Mouse (Mus musculus): Measurements from ENCODE around the gene Ranbp17. TPM values are rescaled to one million over a fixed set of nuclear protein-coding genes. Genes with fewer than 3 reads are reported as not detected.

The Ranbp17 gene
- polyA plus RNA-seq, 1 experiment from 2014 or later = 4.1 TPM

DNA sequence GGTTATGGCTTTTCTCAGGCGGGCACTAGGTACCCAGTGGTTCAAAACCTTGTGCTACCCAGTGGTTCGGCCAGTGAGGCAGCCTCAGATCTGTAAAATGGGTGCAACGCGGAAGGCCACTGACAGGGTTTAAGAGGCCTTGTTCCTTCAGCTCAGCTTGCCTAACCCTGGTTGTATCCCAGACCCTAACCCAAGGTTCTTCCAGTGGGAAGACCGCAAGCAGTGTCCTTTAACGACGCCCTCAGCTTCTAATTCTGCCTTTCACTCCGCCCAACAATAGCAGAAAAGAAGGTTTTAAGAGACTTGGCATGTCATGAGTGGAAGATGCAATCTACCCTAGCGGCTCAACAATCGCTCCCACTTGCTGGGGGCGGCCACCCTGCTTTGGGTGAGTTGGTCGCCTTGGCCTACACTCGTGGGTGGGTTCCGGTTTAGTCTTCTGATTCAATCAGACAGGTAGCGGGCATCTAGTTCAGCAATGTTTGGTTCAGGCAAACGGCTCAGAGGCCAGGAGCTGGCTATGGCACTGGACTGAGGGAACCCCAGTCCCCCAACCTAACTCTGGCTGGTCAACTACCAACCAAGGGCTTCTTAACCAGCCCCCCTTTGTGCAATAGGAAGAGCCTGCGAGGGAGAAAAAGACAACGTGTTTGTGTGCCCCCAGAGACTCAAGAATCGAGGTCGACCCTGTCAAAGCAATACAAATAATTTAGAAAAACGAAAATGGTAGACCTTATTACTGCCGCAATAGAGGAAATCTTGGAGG is 315.0 kb downstream of the Ranbp17 start:
- TF ChIP-seq CTCF (IDR thresholded peaks at IDR 0.05) = no peak
- DNase-seq (ENCODE audit: low read depth, low spot score) (no peak), ATAC-seq (no peak)
- CTCF ChIA-PET = no interaction called here
- POLR2A ChIA-PET = no interaction called here
- peaks cover 29% of the 10 kb centered on the region for H3K27me3 ChIP-seq
- in situ Hi-C loops (cut with MboI; ENCODE audit: low pct_unique_long_range_greater_than_20kb) = no loop called here

DNA sequence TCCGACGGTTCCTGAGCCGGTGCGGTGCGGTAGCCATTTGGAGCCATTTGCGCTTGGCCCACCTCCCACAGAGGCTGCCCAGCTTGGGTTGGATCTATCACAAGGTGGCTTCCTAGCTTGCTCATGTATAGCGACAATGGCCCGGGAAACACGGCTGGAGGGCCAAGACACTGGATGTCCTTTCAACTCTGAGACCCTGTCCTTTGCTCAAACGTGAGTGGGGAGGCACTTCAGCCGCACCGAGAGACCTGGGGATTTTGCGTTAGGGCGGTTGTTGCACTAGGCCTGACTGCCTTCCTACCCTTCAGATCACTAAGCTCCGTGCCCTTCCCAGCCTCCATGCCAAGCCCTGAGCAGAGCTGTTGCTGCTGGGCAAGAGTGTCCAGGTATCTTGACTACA is 315.9 kb downstream of the Ranbp17 start:
- ChIA-PET POLR2A (no interaction called here), CTCF (no interaction called here)
- in situ Hi-C loops (cut with MboI; ENCODE audit: low pct_unique_long_range_greater_than_20kb) = no loop called here
- DNase-seq (ENCODE audit: low read depth, low spot score) = no peak
- no peak for ATAC-seq
- no peak for TF ChIP-seq CTCF (IDR thresholded peaks at IDR 0.05)
- peaks cover 30% of the 10 kb centered on the region for H3K27me3 ChIP-seq

DNA sequence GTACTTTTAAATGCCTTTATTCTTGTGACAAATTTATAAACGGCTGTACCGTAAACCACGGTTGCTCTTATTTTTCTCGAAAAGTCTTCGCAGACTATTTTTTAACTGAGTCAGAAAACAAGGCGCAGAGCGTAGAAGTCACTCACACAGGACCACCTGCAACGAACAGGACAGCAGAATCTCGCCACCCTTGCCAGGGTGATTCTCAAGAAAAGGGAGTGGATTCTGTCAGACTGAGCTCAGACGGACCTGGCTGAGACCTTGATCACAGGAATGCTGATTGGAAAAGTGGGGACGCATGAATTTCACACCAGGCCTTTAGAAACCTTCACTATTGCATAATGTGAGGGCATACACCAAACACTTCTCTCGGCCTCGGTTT is 316.4 kb downstream of the Ranbp17 start:
- in situ Hi-C loops (cut with MboI; ENCODE audit: low pct_unique_long_range_greater_than_20kb) = no loop called here
- TF ChIP-seq CTCF (IDR thresholded peaks at IDR 0.05) = no peak

DNA sequence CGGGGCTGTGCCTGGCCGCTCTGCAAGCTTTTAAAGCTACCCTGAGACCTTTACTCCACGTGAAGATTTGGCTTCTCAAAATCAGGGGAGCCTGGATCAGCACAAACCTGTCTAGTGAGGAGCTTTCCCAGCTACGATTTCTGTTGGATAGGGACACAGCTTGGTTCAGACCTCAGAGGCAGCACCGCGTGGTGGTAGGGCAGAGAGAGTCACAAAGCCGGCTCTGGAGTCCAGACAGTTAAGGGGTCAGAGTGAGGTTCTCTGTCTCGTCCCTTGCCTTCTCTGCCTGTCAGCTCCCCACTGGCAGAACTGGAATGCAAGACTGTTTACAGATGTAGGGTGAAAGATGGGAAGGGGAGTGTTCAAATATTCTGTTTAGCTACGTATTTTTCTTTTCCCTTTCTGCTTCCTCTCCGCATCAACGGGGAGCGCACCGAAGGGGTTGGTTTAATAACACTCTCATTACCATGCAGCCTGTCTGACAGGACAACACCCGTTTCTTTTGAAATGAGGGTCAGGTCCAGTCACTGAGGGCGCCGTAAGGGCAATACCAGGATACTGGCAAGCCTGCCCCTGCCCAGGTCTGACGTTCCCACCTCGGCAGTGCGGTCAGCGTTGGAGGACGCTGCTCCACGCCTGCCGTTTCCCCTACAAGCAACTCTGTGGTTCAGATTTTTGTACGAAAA is 317.0 kb downstream of the Ranbp17 start:
- in situ Hi-C loops (cut with MboI; ENCODE audit: low pct_unique_long_range_greater_than_20kb) = no loop called here
- ATAC-seq = no peak
- CTCF ChIA-PET = no interaction called here
- TF ChIP-seq CTCF (IDR thresholded peaks at IDR 0.05) = no peak
- H3K27me3 ChIP-seq = peaks cover 32% of the 10 kb centered on the region
- POLR2A ChIA-PET = no interaction called here
- DNase-seq (ENCODE audit: low read depth, low spot score) = no peak

More for the DNA sequence above, 316.4 kb downstream of the Ranbp17 start:
- peaks cover 31% of the 10 kb centered on the region for H3K27me3 ChIP-seq
- no peak for DNase-seq (ENCODE audit: low read depth, low spot score)
- CTCF ChIA-PET = no interaction called here
- POLR2A ChIA-PET = no interaction called here
- ATAC-seq = no peak

DNA sequence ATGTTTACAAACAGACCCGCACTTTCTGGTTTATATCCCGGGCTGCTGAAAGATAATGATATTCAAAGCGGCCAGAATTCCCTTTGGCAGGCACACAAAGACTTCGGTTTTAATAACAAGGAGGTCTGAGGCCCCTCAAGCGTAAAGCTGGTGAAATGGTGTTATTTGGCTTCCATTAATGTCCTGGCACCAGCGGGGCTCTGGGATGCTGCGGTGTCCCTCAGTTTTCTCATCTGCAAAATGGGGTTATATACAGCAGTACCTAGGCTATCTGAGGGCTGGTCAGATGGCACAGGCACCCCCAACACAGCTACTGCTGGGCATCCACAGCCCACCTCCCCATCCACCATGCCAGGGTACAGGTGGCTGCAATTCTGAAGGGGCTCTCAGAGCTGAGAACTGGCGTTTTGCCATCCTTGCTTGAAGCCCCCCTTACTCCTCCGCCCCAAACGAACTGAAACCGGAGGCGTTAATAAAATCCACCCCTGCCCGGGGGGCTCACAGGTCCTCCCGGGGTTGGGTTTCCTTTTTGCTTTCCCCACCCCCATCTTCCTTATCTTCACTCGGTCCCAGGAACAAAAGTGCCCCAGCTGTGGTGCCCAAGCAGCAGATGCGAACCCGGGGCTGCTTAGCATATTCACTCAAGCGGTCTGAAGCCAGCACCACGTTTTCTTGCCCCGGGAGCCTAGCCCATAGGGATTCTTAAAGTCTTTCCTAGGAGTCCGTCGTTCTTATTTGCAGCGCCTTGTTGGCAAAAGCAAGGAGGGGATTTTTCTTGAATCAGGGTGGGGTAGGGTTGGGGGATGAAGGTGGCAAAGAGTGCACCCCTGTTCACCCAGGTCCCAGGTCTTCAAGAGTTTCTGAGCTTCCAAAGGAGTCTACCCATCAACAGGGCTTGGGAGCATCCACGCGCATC is 317.8 kb downstream of the Ranbp17 start:
- no peak for DNase-seq (ENCODE audit: low read depth, low spot score)
- TF ChIP-seq CTCF (IDR thresholded peaks at IDR 0.05) = no peak
- in situ Hi-C loops (cut with MboI; ENCODE audit: low pct_unique_long_range_greater_than_20kb) = no loop called here
- ChIA-PET POLR2A (no interaction called here), CTCF (no interaction called here)
- no peak for ATAC-seq
- peaks cover 28% of the 10 kb centered on the region for H3K27me3 ChIP-seq

GRCm38 (mm10) chr11:33195061-33195460 is 318.5 kb downstream of the Ranbp17 start:
- TF ChIP-seq CTCF (IDR thresholded peaks at IDR 0.05) = no peak
- CTCF ChIA-PET = no interaction called here
- in situ Hi-C loops (cut with MboI; ENCODE audit: low pct_unique_long_range_greater_than_20kb) = no loop called here
- peaks cover 21% of the 10 kb centered on the region for H3K27me3 ChIP-seq
- DNase-seq (ENCODE audit: low read depth, low spot score) (no peak), ATAC-seq (no peak)
- POLR2A ChIA-PET = no interaction called here

DNA sequence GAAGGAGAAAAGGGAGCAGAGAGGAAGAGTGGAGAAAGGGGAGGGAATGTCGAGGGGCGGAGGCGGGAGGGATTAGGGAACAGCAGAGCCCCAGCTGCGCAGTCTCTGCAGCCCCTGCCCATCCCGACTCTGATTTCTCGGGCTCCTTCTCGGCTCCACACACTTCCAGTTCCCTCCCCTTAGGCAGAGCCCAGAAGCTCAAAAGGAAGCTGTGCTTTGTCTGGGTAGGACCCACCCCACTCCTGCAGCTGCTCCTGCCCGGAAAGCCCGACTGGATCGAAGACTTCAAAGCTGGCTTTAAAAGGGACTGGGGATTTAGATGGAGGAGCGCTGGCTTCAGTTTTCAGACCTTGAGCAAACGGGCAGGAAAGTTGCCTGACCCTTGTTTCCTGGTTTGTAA is 319.9 kb downstream of the Ranbp17 start:
- POLR2A ChIA-PET = interaction anchor here (0.7 to 0.8 kb wide), 2 partner anchors 11 to 14 kb away, joined by 3 to 7 read pairs; no protein-coding TSS in a partner anchor
- H3K27me3 ChIP-seq = peaks cover 18% of the 10 kb centered on the region
- CTCF ChIA-PET = no interaction called here
- no peak for TF ChIP-seq CTCF (IDR thresholded peaks at IDR 0.05)
- in situ Hi-C loops (cut with MboI; ENCODE audit: low pct_unique_long_range_greater_than_20kb) = no loop called here
- no peak for DNase-seq (ENCODE audit: low read depth, low spot score)
- no peak for ATAC-seq

- peaks cover 8% of the 10 kb centered on the region for H3K27me3 ChIP-seq
- ATAC-seq = no peak
- ChIA-PET CTCF (no interaction called here), POLR2A (interaction anchor here (0.6 kb wide), 1 partner anchor 12 kb away, joined by 7 read pairs; no protein-coding TSS in a partner anchor)
- DNase-seq (ENCODE audit: low read depth, low spot score) = no peak
- in situ Hi-C loops (cut with MboI; ENCODE audit: low pct_unique_long_range_greater_than_20kb) = no loop called here
- TF ChIP-seq CTCF (IDR thresholded peaks at IDR 0.05) = no peak
Observed at GRCm38 (mm10) chr11:33181804-33182203, 331.7 kb downstream of the Ranbp17 start.

GRCm38 (mm10) chr11:33180701-33181116 is 332.8 kb downstream of the Ranbp17 start:
- in situ Hi-C loops (cut with MboI; ENCODE audit: low pct_unique_long_range_greater_than_20kb) = no loop called here
- no peak for DNase-seq (ENCODE audit: low read depth, low spot score)
- ATAC-seq = no peak
- POLR2A ChIA-PET = interaction anchor here (0.6 kb wide), 1 partner anchor 22 kb away, joined by 3 read pairs; no protein-coding TSS in a partner anchor
- CTCF ChIA-PET = interaction anchor here (1.5 to 3.0 kb wide), 3 partner anchors 110 to 433 kb away, joined by 3 to 15 read pairs (median 8); no protein-coding TSS in a partner anchor
- no peak for TF ChIP-seq CTCF (IDR thresholded peaks at IDR 0.05)
- H3K27me3 ChIP-seq = peaks cover 8% of the 10 kb centered on the region

GRCm38 (mm10) chr11:33179802-33180201 is 333.7 kb downstream of the Ranbp17 start:
- CTCF ChIA-PET = interaction anchor here (1.5 to 3.0 kb wide), 3 partner anchors 111 to 434 kb away, joined by 3 to 15 read pairs (median 8); no protein-coding TSS in a partner anchor
- DNase-seq (ENCODE audit: low read depth, low spot score) = no peak
- ATAC-seq = no peak
- H3K27me3 ChIP-seq = peaks cover 10% of the 10 kb centered on the region
- POLR2A ChIA-PET = no interaction called here
- in situ Hi-C loops (cut with MboI; ENCODE audit: low pct_unique_long_range_greater_than_20kb) = loop anchor here (5.0 kb wide), 4 partner anchors 117 to 542 kb away; no protein-coding TSS in a partner anchor
- no peak for TF ChIP-seq CTCF (IDR thresholded peaks at IDR 0.05)
